Mouse (Mus musculus) lung, embryonic 14.5 days (tissue): ENCODE measurements around the gene Kdelr2. TPM values are rescaled to one million over a fixed set of nuclear protein-coding genes. Genes with fewer than 3 reads are reported as not detected.

Experiments
- ATAC-seq: fragments of 200-750 bp; cut with Nextera tagmentation; 2 replicates; pipeline ENCODE4 v1.8.0; 2017; ENCODE audit warnings: mild to moderate bottlenecking, moderate TSS enrichment, moderate library complexity; ENCODE audit not compliant: insufficient read depth
- DNase-seq: peaks from one replicate; pipeline ENCODE4 v3.0.0-alpha.2; 2015
- H3K27ac ChIP-seq: fragments of 300-500 bp; sonication (generic); 2 replicates; pipeline ENCODE4 v1.5.1; 2014; ENCODE audit warnings: low read depth, mild to moderate bottlenecking, moderate library complexity
- H3K27me3 ChIP-seq: fragments of 300-500 bp; sonication (generic); 2 replicates; pipeline ENCODE4 v1.6.1; 2014; ENCODE audit warnings: low read length, control low read depth; ENCODE audit not compliant: insufficient read depth
- H3K36me3 ChIP-seq: fragments of 300-500 bp; sonication (generic); 2 replicates; pipeline ENCODE4 v1.6.1; 2014; ENCODE audit warnings: control low read depth; ENCODE audit not compliant: insufficient read depth
- H3K4me1 ChIP-seq: fragments of 300-500 bp; sonication (generic); 2 replicates; pipeline ENCODE4 v1.6.1; 2014; ENCODE audit warnings: antibody characterized with exemption, control low read depth; ENCODE audit not compliant: insufficient read depth
- H3K4me2 ChIP-seq: fragments of 300-500 bp; sonication (generic); 2 replicates; pipeline ENCODE4 v1.6.1; 2014; ENCODE audit warnings: mild to moderate bottlenecking
- H3K4me3 ChIP-seq: fragments of 300-500 bp; sonication (generic); 2 replicates; pipeline ENCODE4 v1.5.1; 2014; ENCODE audit warnings: low read depth, low read length
- H3K9ac ChIP-seq: fragments of 300-500 bp; sonication (generic); 2 replicates; pipeline ENCODE4 v1.6.1; 2014
- H3K9me3 ChIP-seq: fragments of 300-500 bp; sonication (generic); 2 replicates; pipeline ENCODE4 v1.6.1; 2016; ENCODE audit warnings: low read depth, low read length, control low read depth
- CTCF ChIP-seq: IDR thresholded peaks from 2 replicates; pipeline ENCODE4 v1.5.1; 2016; ENCODE audit warnings: antibody characterized with exemption, low read depth
- WGBS: fragments of 180-500 bp; shearing (Covaris S2); extraction: QIAGEN DNeasy Blood & Tissue Kit; methylation state at CpG from one replicate; pipeline ENCODE4 v1.1.7; 2014; 5-methylcytosine and 5-hydroxymethylcytosine counted together
- polyA plus RNA-seq: library from polyadenylated mRNA; unstranded; fragments of >200 nt; fragmentation: Nextera tagmentation; extraction: Ambion mirVana; gene quantifications from 2 replicates; pipeline ENCODE4 v1.2.1, GENCODE M21; 2014

The Kdelr2 gene
- polyA plus RNA-seq, 1 experiment from 2014 or later, result 343 TPM

DNA sequence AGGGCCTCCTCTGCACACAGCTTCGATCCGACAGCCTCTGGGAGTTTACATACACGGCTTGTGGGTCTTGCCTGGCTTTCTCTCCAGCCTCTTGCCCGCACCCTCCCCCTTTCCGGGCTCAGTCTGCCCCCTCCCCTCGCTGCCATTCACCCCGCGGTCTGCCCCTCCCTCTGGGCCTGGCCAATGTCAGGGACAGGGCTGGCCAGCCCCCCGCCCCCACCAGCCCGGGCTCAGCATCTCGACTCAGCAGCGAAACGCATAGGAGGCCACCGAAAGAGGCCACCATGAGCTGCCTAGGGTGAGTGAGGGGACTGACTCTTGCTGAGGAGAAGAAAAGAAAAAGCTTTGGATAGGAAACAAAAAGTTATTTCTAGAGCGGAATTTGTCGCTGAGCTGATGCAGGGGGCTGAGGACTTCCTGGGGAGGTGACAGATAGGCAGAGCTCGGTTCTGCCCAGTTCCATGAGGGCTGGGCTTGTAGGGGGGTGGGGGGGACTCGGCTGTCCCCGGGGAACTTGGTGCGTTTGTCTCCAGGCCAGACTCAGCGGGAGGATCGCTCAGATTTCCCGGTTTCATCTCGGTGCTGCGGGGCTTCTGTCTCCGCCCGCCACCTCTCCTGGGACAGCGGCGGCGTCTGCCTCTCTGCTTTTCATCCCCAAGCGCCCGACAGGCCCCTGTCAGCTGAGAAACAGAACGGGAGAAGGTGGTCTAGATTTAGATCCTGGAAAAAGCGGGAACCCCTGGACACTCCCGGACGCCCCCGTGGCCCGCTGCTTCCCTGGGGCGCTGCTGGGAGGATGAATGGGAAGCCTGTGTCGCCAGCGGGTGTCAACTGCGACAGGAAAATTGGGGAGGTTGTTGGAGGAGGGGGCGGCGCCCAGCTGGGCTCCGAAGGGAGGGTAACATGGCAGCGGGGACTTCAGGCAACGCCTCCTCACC is 39.7 kb upstream of the Kdelr2 start:
- WGBS, result under 1% methylated on average over 47 of the region's 47 CpGs
- peaks cover 38% of the 10 kb centered on the region for H3K27me3 ChIP-seq
- peak overlapping the region; percentile 95 for H3K4me2 ChIP-seq

GRCm38 (mm10) chr5:143367931-143368330 is 35.7 kb upstream of the Kdelr2 start:
- TF ChIP-seq CTCF, result no peak
- H3K4me2 ChIP-seq, result no peak overlapping the region
- no peak overlapping the region for H3K27ac ChIP-seq
- peaks cover 76% of the 10 kb centered on the region for H3K27me3 ChIP-seq
- 68% methylated on average over 3 of the region's 3 CpGs for WGBS
- H3K4me3 ChIP-seq, result no peak overlapping the region
- H3K9me3 ChIP-seq, result no peaks in the 10 kb centered on the region
- H3K4me1 ChIP-seq, result no peaks in the 10 kb centered on the region
- H3K36me3 ChIP-seq, result no peaks in the 10 kb centered on the region
- no peak overlapping the region for H3K9ac ChIP-seq
- ATAC-seq (no peak), DNase-seq (no peak)

More for the DNA sequence above, 39.7 kb upstream of the Kdelr2 start:
- TF ChIP-seq CTCF, result no peak
- peak; percentile 84 for ATAC-seq
- Histone ChIP-seq H3K36me3 (no peaks in the 10 kb centered on the region), H3K27ac (no peak overlapping the region), H3K4me3 (peak overlapping the region; percentile 46), H3K4me1 (no peaks in the 10 kb centered on the region), H3K9ac (peak overlapping the region; percentile 58), H3K9me3 (no peaks in the 10 kb centered on the region)
- DNase-seq, result peak; percentile 56

- no peak overlapping the region for H3K27ac ChIP-seq
- H3K4me3 ChIP-seq, result peak overlapping the region; percentile 20; the same call in 1 of the 2 replicates
- H3K4me2 ChIP-seq, result peak overlapping the region; percentile 44
- no peak overlapping the region for H3K9ac ChIP-seq
- H3K36me3 ChIP-seq, result no peaks in the 10 kb centered on the region
- H3K27me3 ChIP-seq, result peaks cover 81% of the 10 kb centered on the region
- no peaks in the 10 kb centered on the region for H3K4me1 ChIP-seq
- peak; percentile 6 for DNase-seq
- H3K9me3 ChIP-seq, result no peaks in the 10 kb centered on the region
- WGBS, result under 1% methylated on average over 36 of the region's 36 CpGs
- ATAC-seq, result no peak
- TF ChIP-seq CTCF, result no peak
Observed at GRCm38 (mm10) chr5:143369611-143370255, 33.9 kb upstream of the Kdelr2 start.

DNA sequence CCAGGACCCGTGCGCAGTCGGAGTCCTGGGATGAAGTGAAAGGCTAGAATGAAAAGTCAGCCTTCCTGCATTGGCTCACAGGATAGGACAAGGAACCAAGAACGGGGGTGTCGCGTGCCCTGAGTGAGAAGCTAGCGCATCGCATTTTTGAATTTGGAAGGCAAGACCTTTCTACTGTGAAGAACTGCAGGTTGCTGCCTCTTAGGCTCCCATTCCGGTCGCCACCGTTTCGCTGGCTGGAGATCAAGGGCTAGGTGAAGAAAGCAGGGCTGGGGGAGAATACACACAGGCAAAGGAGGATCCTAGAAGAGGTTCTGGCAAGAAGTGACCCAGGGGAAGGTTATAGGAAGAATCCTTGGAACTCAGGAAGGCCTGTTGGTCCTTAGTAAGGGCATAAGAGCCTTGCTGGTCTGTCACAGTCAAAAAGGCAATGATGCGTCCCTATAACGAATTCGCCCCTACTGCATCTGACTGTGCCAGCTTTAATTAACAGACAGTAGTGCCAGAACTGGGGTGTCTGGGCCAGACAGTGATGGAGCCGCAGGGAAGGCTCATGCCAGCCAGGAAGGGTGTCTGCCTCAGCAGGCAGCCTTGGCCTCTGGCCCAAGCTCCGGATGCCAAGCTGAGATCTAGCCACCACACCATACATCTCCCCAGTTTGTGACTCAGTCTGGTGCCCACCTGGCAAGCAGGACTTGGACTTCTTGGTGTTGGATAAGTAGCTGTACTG is 33.1 kb upstream of the Kdelr2 start:
- Histone ChIP-seq H3K9me3 (no peaks in the 10 kb centered on the region), H3K4me2 (peak overlapping the region; percentile 44; the same call in 1 of the 2 replicates), H3K4me1 (no peaks in the 10 kb centered on the region), H3K9ac (no peak overlapping the region), H3K4me3 (peak overlapping the region; percentile 20; the same call in 1 of the 2 replicates), H3K36me3 (no peaks in the 10 kb centered on the region), H3K27ac (no peak overlapping the region), H3K27me3 (peaks cover 80% of the 10 kb centered on the region)
- no peak for ATAC-seq
- DNase-seq, result no peak
- 30% methylated on average over 17 of the region's 17 CpGs for WGBS
- TF ChIP-seq CTCF, result no peak

GRCm38 (mm10) chr5:143371146-143371510 is 32.5 kb upstream of the Kdelr2 start:
- TF ChIP-seq CTCF, result no peak
- Histone ChIP-seq H3K4me1 (no peaks in the 10 kb centered on the region), H3K27me3 (peaks cover 75% of the 10 kb centered on the region), H3K4me2 (no peak overlapping the region), H3K36me3 (no peaks in the 10 kb centered on the region), H3K27ac (no peak overlapping the region), H3K9ac (no peak overlapping the region), H3K4me3 (no peak overlapping the region), H3K9me3 (no peaks in the 10 kb centered on the region)
- no peak for DNase-seq
- no peak for ATAC-seq
- 48% methylated on average over 4 of the region's 4 CpGs for WGBS

- no peaks in the 10 kb centered on the region for H3K36me3 ChIP-seq
- H3K4me3 ChIP-seq, result peak overlapping the region; percentile 31
- no peak overlapping the region for H3K27ac ChIP-seq
- peaks cover 74% of the 10 kb centered on the region for H3K27me3 ChIP-seq
- 1% methylated on average over 35 of the region's 35 CpGs for WGBS
- H3K9me3 ChIP-seq, result no peaks in the 10 kb centered on the region
- DNase-seq (peak; percentile 66), ATAC-seq (peak; percentile 33)
- peak; percentile 59 for TF ChIP-seq CTCF
- peak overlapping the region; percentile 63 for H3K4me2 ChIP-seq
- no peaks in the 10 kb centered on the region for H3K4me1 ChIP-seq
- H3K9ac ChIP-seq, result peak overlapping the region; percentile 23
Observed at GRCm38 (mm10) chr5:143372818-143373217, 30.8 kb upstream of the Kdelr2 start.

- H3K9me3 ChIP-seq, result no peaks in the 10 kb centered on the region
- no peak overlapping the region for H3K9ac ChIP-seq
- peak; percentile 83 for TF ChIP-seq CTCF
- ATAC-seq (peak; percentile 70), DNase-seq (peak; percentile 80)
- H3K4me1 ChIP-seq, result no peaks in the 10 kb centered on the region
- WGBS, result 7% methylated on average over 21 of the region's 21 CpGs
- no peak overlapping the region for H3K4me3 ChIP-seq
- no peak overlapping the region for H3K27ac ChIP-seq
- H3K27me3 ChIP-seq, result peaks cover 50% of the 10 kb centered on the region
- H3K36me3 ChIP-seq, result no peaks in the 10 kb centered on the region
- peak overlapping the region; percentile 43 for H3K4me2 ChIP-seq
Observed at GRCm38 (mm10) chr5:143375242-143375641, 28.4 kb upstream of the Kdelr2 start.
